In the genomic region with DNA sequence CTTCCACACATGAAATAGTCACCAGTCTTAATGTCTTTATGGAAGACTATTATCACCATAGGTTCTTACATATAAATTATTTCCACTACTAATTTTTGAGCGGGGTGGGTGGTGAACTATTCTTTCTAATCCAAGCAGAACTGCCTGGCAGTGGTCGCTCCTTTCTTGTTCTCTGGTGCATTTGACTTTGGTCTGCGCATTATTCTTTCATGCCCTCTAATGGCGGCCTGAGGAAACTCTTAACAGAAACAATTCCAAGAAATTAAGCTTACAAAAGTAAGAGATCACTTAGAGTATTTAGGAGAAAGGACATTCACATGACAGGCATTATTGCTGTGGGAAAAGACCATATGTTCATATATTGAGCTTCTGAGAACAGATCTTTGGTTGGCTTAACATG, we compare ENCODE assay signal across 14 mouse cellular contexts.
A peak's percentile ranks its signal among the peaks of the same experiment; 100 is the strongest.
DNase-seq lines count a peak whose midpoint lies in the region; ATAC-seq and TF ChIP-seq lines count a peak whose summit lies in the region.
"Had no signal": no experiment of that assay in that cellular context is flagged by ENCODE, and none has a peak within 500 bp of the region (broad histone marks: within the 10 kb centered on the region; RNA-seq: fewer than 3 reads in every experiment).

No protein-coding gene starts in this region.

- no peaks in the 10 kb centered on the region for H3K9me3 ChIP-seq in embryonic facial prominence, embryonic 11.5 days (replicated peaks; ENCODE audit: control insufficient read depth, low read length)
- no peaks in the 10 kb centered on the region for H3K9me3 ChIP-seq in embryonic facial prominence, embryonic 10.5 days
- H3K9me3 ChIP-seq: limb, embryonic 13.5 days had no signal

- 54% methylated on average over 4 of the region's 4 CpGs for WGBS in embryonic facial prominence, embryonic 11.5 days
- WGBS in embryonic facial prominence, embryonic 10.5 days = 53% methylated on average over 4 of the region's 4 CpGs

- H3K27me3 ChIP-seq in embryonic facial prominence, embryonic 11.5 days (ENCODE audit: control insufficient read depth, insufficient read depth, low read length) = no peaks in the 10 kb centered on the region
- no peaks in the 10 kb centered on the region for H3K27me3 ChIP-seq in embryonic facial prominence, embryonic 10.5 days (replicated peaks; ENCODE audit: low read depth, poor library complexity, severe bottlenecking)
- H3K27me3 ChIP-seq: limb, embryonic 13.5 days had no signal

- TF ChIP-seq CTCF in layer of hippocampus, adult 2 months (conservative IDR thresholded peaks at IDR 0.05) = peak; percentile 67

- H3K4me2 ChIP-seq in embryonic facial prominence, embryonic 11.5 days (ENCODE audit: low read depth, low read length) = no peak overlapping the region
- H3K4me2 ChIP-seq: limb, embryonic 13.5 days had no signal

- H3K4me3 ChIP-seq in embryonic facial prominence, embryonic 11.5 days (ENCODE audit: low read depth, low read length) = no peak overlapping the region
- H3K4me3 ChIP-seq in embryonic facial prominence, embryonic 10.5 days = no peak overlapping the region
- no peak overlapping the region for H3K4me3 ChIP-seq in layer of hippocampus, adult 2 months
- H3K4me3 ChIP-seq: erythroblast, embryonic 14.5 days; limb, embryonic 13.5 days had no signal

- H3K9ac ChIP-seq in embryonic facial prominence, embryonic 11.5 days (replicated peaks; ENCODE audit: low read length) = no peak overlapping the region
- H3K9ac ChIP-seq: limb, embryonic 13.5 days had no signal

- H3K4me1 ChIP-seq in embryonic facial prominence, embryonic 11.5 days (ENCODE audit: control insufficient read depth, insufficient read depth, low read length) = no peaks in the 10 kb centered on the region
- H3K4me1 ChIP-seq in embryonic facial prominence, embryonic 10.5 days = no peaks in the 10 kb centered on the region
- H3K4me1 ChIP-seq: limb, embryonic 13.5 days had no signal

- H3K27ac ChIP-seq in embryonic facial prominence, embryonic 11.5 days (replicated peaks; ENCODE audit: low read depth, low read length) = no peak overlapping the region
- no peak overlapping the region for H3K27ac ChIP-seq in embryonic facial prominence, embryonic 10.5 days (replicated peaks)
- H3K27ac ChIP-seq in layer of hippocampus, adult 2 months = no peak overlapping the region
- H3K27ac ChIP-seq: limb, embryonic 13.5 days had no signal

- no peak for ATAC-seq in embryonic facial prominence, embryonic 11.5 days (replicated peaks; ENCODE audit: insufficient number of reproducible peaks, low FRiP score, low TSS enrichment, low read depth)

- peak; percentile 30 for DNase-seq in embryonic facial prominence, embryonic 11.5 days (ENCODE audit: low spot score)
- no peak for DNase-seq in embryonic facial prominence, embryonic 10.5 days (ENCODE audit: low spot score)
- peak in 1 of 2 experiments; percentile 2 for DNase-seq in layer of hippocampus, adult 2 months (ENCODE audit: low spot score in 2 of 2)
- no peak for DNase-seq in layer of hippocampus, postnatal 10 days (ENCODE audit: low spot score in 2 of 2)
- DNase-seq in brain, adult 2 months (ENCODE audit: low read depth, low spot score) = peak; percentile 71
- DNase-seq in cerebellum, postnatal 36 days = peak; percentile 16 to 43
- DNase-seq in thymus, postnatal 25 days = no peak
- no peak for DNase-seq in right cerebral cortex, postnatal 36 days (ENCODE audit: low spot score in 2 of 2)
- DNase-seq: adrenal gland, postnatal 14 days; layer of hippocampus, postnatal 36 days; right cerebral cortex, postnatal 14 days; thymus, adult 2 months had no signal

- H3K36me3 ChIP-seq in embryonic facial prominence, embryonic 11.5 days (replicated peaks; ENCODE audit: control insufficient read depth, insufficient read depth, low read depth, low read length) = no peaks in the 10 kb centered on the region
- H3K36me3 ChIP-seq in embryonic facial prominence, embryonic 10.5 days (replicated peaks) = no peaks in the 10 kb centered on the region
- H3K36me3 ChIP-seq: limb, embryonic 13.5 days had no signal

Comparison
In these comparisons a context has a peak if more than half of its experiments do, and no peak if none do; other contexts are left out.
1. DNase-seq: peak in embryonic facial prominence, embryonic 11.5 days (single experiment), brain, adult 2 months (single experiment) and cerebellum, postnatal 36 days (2 of 2); none in embryonic facial prominence, embryonic 10.5 days (single experiment), layer of hippocampus, postnatal 10 days (0 of 2), thymus, postnatal 25 days (single experiment) and right cerebral cortex, postnatal 36 days (0 of 2).